Mouse (Mus musculus) kidney, adult 2 months (tissue): ENCODE measurements around the gene Fam53b.

Source experiments
- CTCF ChIP-seq: fragments of 200-500 bp; conservative IDR thresholded peaks from 2 replicates; pipeline ENCODE4 v1.5.1; 2011; ENCODE audit warnings: low read depth, mild to moderate bottlenecking, control low read depth, low read length, moderate library complexity, mixed read lengths; ENCODE audit not compliant: insufficient read depth, insufficient read length
- POLR2A ChIP-seq: fragments of 200-500 bp; IDR thresholded peaks from one replicate; pipeline ENCODE4 v1.6.1; 2011; ENCODE audit warnings: low read depth, low read length, control low read depth

DNA sequence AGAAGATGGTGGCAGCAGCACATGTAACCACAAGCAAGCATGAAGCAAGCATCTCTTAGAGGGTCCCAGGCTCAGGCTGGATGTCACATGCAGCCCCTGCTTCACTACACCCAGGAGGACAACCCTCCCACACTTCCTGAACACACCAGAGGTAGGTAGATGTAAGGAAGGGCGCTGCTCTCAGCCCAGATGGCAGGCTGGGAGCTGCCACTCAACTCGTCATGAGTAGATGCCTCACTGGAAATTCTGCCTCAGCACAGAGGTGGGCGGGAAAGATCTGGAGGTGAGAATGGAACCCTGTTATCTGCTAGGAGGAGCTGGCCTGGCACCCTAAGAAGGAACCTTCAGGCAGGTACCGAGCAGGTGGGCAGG, 45.7 kb downstream of the Fam53b start:
- TF ChIP-seq POLR2A (no peak), CTCF (no peak)
